Mouse (Mus musculus): ENCODE data around the gene Fam169b. TPM values are rescaled to one million over a fixed set of nuclear protein-coding genes. Genes with fewer than 3 reads are reported as not detected.
"Not testable (repeated sequence)": the region's sequence is repeated elsewhere in the genome, so short reads cannot be mapped to it uniquely, and the experiment has no call there.

The Fam169b gene
- total RNA-seq, 2 experiments from 2014 or later = 0.24 TPM; not detected in 1

DNA sequence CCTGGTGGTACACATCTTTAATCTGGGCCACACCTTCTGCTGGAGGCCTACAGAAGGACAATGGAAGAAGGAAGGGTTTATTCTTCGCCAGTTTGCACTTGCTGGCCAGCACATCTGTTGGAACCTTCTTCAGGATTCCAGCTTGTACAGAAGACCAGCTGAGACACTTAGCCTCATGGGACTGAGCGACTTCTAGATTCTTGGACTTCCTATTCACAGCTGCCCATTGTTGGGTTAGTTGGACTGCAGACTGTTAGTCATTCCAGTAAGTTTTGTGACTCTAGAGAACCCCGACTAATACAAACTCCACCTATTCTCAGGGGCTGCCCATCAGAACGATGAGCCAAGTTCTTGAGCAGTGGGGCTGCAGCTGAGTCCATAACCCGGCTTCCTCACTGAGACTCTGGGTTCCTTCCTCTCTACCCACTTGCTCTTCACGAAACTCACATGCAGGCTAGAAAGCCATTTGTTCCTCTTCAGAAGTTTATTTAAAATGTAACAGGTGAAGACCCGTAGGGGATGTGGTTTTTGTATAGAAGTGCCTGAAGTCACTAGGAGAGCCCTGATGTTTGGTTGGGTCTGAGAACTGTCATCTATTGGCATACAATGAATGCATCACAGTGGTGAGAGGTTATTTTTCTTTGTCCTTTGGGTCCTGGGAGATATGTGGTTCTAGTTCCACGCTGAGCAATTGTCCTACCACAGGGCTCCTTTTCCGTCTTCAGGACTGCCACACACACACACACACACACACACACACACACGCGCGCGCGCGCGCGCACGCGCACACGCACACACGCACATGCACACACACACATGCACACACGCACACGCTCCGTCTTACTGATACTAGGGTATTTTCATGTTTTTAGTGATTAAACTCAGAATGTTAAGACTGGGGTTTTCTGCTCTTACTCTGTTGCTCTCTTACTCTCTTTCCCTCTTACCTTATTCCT lies 13.2 kb downstream of the Fam169b start:
- no peak for DNase-seq

DNA sequence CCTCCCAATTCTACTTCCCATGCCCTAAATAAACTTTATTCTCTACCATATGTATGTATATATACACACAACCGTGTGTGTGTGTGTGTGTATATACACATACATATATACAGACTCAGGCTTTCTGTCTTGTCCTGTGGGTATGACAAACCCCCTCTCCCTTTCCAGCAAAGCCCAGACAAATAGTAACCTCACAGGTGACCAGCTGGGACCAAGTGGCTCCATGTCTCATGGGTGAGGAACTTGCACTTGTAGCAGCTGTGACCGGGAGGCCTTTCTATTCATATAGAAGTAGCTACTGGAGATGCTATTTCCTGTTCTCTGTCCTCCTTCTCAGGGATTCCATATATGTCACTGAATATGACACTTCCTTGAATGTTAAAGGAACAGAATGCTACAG lies 13.9 kb downstream of the Fam169b start:
- no peak for DNase-seq

DNA sequence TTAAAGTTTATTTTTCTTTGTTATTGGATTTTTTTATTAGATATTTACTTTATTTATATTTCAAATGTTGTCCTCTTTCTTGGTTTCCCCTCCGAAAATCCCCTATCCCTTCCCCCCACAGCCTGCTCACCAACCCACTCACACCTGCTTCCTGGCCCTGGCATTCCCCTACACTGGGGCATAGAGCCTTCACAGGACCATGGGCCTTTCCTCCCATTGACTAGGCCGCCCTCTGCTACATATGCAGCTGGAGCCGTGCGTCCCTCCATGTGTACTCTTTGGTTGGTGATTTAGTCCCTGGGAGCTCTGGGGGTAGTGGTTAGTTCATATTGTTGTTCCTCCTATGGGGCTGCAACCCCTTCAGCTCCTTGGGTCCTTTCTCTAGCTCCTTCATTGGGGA lies 14.4 kb downstream of the Fam169b start:
- not testable (repeated sequence) for DNase-seq

DNA sequence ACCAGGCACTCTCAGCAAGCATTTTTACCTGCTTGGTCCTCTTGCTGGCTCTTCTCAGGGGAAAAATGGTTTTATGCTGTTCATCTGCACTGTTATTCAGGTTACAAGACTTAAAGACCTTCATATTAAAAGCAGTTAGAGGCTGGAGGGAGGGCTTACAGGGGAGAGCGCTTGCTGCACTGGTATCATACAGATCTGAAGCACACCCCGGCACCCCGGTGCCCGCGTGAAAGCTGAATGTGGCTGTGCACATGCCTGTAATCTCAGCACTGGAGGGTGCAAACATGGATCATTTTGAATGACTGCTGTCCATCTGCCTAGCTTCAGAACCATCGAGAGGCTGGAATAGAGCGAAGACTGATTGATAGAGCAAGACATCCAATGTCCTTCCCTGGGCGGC lies 15.4 kb downstream of the Fam169b start:
- DNase-seq = no peak

DNA sequence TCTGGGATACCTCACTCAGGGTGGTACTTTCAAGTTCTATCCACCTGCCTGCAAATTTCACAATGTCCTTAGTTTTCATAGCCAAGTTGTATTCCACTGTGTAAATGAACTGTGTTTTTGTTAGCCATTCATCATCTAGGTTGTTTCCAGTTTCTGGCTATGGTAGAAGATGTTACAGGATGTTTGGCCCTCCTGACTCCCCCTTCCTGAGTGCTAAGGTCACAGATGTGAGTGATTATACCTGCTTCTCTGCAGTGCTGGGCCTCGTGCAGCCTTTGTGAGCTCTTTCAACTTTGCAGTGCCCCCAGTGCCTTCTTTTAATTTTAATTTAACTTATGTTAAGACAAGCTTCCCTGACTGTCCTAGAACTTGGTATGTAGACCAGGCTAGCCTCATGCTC lies 18.0 kb downstream of the Fam169b start:
- DNase-seq = no peak

DNA sequence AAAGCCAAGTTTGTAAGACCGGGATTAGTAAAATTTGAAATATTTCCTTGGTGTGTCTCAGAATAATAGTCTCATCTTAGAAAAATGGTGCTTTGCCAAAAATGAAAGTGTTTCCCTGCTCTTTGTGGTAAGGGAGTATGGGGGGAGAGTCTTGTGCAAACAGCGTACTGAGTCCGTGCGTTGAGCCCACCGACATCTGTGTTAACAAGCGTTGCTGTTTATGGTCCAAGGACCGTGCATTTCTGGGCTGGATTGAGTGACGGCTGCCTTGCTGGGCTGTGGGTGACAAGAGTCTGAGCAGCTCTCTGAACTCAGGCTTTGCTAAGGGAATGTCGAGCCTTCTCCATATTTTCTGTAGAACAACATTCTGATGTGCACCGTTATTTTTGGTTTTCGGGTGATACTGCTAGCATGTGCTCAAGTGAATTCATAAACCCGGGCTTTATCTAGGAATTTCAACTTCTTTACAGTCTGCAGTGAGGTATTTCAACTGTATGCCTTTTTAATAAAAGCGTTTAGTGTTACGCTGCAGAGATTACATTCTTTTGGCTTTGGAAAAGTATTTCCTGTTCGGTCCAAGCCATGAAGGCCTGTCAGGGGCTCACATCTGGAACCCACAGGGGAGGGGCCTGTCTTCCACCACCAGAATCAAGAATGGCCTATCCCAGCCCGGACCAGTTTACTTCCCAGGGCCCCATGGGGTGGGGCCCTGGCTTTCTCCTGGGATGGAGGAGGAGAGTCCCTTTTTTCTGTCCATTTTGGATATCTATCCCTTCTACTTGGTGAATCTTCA lies 20.6 kb downstream of the Fam169b start:
- DNase-seq = no peak

DNA sequence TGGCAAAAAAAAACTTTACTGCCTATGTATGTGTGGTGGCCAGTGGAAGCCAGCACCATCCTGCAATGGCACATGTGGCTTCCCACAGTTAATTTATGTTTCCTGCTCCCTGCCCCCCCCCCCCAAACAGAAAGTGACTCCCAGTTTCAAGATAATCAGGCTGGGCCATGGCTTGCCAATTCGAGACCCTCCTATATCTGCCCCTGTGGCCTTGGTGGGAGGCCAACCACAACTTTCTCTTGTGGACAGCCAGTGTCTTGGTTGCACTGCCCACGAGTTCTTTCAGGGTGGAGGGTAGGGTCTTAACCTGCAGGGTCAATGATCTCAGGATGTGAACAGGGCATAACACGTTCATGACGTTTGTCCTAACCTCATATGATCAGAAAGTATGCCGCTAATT lies 22.8 kb downstream of the Fam169b start:
- no peak for DNase-seq

DNA sequence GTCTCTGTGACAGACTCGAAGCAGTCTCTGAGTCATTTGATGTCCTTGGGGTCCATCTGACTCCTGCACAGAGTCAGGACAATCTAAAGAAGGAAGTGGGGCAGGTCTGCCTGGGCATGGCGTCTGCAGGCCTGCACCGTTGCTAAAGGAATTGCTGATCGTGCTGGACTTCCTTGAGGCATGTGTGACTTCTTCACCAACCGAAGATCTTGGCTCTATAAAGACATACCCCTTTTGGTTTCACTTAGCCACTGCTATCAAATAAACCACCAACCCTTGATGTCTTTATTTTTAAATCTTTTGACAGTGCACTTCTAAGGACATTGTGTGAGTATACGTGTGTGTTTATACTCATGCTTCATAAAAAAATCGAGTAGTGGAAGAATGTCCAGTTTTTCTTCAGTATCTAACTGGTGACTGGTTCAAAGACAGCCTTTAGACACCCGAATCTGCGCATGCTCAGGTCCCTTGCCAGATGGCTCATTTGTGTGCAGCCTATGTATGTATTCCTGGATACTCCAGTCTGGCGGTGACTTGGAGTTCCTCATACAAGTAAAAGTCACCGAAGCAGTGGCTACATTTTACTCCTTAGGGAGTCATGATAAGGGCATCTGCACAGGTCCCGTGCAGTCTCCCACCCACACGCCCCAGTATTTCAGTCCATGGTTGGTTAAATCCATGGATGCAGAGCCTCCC lies 24.9 kb downstream of the Fam169b start:
- no peak for DNase-seq

DNA sequence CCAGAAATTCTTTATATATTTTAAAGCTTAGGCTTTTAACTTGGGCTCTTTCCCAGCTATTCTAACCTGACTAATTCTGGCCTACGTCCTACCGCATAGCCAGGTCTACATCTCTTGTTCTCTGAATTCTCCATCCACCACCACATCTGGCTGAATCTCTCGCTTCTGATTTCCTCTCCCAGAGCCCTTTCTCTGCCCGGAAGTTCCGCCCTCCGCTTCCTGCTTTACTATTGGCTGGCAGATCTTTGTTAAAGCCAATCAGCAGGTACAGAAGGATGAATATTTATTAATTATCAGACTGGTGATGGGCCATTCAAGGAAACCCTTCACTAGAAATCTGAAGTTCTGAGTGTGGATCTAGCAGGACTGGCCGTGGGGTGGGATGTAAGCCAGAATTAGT lies 27.5 kb downstream of the Fam169b start:
- no peak for DNase-seq

DNA sequence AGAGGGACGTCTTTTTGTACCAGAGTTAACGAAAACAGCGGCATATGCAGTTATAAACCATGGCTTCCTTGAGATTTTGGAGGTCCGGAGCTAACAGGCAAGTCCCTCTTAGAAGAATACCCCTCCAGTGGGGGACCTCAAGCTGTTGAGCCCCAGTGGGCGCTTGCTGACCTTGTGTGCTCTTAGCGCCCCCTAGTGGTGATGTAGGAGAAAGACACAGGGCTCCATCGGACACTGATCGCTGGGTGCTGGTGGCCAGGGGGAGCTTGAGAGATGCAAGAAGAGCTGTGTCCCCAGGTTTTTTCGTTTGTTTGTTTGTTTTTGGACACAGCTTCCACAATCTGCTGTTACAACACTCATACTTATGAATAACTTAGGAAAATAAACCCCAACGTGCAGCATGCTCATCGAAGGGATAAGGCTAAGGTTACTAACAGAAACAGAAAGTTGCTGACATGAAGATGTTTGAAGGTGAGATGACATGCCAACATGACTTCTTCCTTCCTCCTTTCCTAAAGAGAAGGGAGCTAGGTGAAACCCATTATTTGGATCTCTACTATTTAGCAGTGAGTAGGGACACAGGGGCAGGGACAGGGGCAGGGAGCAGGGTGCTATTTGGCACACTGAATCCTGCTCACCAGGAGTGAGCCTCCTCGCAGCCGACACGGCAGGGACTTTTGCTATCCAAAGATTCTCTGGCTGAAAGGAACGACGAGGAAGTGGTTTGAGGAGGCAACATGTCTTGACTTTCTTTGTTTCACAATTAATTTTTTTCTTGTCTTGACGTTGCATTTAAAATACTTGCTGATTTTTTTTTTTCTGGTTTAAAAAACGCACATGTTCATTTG lies 29.2 kb downstream of the Fam169b start:
- peak; percentile 78 for DNase-seq

DNA sequence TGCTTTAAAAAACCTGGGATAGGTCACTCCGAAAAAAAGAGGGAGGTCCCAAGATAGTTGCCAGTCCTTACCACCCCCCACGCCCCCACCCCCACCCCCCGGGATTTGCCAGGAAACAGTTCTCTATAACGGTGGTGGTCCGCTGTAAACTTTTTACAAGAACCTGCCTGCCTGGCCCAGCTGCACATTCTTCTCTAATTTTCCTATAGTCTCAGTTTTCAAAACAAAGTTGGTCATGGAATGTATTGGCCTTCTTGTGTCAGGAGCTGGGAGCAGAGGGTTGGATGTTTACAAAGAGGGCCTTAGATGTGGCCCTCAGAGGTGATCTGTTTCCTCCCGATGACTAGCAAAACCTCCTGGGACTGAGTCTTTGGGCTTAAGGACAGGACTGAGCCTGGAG lies 30.0 kb downstream of the Fam169b start:
- no peak for DNase-seq

DNA sequence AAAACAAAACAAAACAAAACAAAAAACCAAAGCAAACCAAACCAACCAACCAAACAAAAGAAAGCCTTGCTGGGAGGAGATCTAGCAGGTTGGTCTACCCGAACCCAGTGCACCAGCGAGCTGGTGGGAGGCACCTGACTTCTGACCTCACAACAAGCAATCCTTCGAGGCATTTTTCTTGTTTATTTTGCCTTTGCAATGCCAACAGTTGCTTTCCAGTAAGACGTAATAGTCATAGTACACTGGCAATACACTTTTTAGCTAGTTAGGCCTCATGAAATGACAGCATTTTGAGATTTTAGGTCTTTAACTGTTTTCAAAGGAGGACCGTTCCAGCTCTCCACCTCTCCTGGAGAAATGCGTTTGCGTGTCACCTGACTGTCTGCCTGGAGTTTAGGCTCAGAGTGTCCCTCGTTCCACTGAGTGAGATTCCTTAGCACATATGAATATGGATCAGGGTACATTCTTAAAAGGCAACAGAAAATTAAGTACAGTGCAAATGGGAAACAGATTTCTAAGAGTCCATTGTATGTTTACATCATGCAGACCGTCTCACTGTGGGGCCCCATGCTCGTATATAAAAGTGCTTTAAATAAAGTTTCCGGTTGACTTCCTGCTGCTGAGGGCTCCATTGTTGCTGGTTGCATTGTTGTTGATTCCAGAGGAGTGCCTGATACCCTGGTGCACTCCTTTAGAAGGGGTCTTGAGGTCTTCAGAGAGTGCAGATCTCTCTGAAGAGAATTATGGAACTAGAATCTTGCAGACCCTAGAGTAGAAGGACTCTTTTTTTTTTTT lies 32.3 kb downstream of the Fam169b start:
- no peak for DNase-seq

DNA sequence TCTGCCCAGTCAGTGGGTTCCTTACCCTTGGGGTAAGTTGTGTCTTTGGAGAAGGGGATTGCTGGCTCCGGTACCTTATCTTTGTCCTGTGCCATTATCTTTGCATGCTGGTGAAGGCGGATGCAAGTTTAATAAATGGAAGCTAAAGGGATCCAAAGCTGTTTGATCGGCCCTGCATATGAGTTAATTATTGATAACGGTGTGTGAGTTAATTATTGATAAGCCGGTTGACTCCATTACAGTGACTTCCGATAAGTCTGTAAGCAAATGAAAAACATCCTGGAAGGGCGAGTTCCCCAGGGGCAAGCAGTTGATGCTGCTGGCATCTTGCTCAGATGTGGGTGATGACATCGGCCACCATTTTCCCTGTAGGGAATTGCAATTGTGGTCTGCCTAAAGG lies 33.1 kb downstream of the Fam169b start:
- no peak for DNase-seq

DNA sequence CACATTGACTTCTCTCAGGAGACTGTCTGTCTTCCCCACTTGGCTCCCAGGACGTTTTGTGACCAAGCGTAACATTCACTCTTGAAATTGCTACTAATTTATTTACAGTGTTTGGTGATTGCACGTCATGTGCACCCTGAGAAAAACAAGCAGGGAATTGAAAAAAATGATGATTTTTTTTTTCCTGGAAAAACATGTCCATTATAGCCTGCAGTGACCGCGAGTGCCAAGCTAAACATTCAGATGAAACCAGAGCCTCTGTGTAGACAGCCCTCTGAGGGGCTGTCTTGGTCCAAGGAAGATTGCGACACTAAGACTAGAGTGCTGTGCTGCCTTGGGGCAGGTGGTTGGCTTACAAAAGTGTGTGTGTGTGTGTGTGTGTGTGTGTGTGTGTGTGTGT lies 37.8 kb downstream of the Fam169b start:
- peak; percentile 27 for DNase-seq

DNA sequence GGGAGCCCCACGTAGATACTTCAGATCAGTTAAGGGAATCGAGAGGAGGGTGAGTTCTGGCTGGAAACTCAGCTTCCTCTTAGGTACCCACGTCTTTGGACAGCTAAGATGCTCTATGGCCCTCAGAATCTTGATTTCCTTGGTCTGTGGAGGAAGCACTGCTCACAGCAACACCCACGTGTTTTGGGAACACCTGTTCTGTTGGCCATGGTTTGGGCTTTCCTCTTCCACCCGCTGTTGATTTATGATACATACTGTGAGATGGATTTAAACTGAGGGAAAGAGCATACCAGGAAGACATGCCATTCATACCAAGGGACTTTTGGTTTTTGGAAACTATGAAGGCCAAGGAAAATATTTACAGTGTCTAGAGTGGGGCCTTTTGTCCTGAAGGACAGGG lies 38.8 kb downstream of the Fam169b start:
- DNase-seq = no peak

DNA sequence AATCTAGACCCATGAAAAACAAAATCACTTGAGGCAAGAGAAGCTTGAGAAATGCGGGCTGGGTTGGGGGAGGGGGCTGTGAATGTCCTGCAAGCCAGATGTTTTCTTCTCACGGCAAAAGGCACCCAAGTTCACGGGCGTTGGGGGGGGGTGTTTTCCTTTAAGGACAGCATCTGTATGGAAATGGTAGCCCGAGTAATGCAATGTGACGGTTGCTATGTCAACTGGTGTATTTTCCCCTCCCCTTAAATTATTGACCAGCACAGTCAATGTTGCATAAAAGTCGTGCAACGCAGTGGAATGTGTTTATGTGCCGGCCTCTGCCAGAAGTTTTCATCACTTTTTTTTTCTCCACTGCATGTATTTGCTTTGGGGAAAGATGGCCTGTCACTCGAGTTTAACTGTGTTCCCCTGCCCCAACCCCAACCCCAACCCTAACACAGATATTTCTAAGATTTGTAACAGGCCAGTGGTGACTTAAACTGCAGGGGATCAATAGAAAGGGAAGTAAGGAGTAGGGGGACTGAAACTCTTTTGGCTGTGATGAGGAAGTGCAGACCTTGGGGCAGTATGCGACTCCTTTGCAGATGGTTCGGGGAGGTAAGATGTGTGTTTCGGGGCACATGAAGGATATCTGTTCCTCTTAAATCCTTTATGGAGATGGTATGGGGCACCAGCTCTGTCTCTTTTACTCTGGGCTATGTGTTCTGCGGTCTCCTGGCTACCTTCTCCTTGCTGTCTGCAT lies 39.6 kb downstream of the Fam169b start:
- no peak for DNase-seq

DNA sequence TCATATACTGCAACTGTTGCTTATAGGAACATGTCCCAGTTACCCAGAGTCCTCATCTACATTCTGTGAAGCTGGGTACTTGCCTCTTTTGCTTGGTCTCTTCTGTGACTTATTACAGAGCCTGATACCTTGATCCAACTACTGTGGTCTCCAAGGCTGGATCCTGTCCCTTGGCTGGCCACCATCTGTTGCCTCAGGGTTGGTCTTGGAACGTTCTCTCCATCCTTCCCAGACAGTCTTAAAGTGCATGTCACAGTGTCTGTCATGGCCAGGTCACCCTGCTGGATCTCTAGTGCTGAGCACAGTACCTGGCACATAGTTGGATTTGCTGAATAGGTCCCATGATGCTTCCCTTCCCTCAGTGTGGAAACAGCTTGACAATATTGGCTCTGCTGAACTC lies 40.6 kb downstream of the Fam169b start:
- DNase-seq = no peak

DNA sequence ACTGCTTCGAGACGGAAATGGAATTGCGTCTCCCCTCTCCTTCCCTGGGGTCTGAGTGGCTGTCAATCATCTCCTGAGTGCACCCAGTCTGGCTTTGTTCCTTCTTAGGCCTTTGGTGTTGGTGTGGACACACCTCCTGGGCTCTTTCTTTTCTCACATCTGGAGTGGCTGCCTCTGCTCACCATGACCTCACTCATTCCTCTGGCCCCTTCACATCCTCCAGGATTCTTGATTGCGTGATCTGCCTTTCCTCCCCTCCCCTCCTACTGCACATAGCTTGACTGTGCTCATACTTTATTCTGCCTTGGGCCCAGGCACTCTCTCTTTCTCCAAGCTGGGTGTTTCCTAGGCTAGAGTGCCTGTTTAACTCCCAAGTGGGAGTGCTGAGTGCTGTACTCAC lies 41.4 kb downstream of the Fam169b start:
- DNase-seq = no peak

DNA sequence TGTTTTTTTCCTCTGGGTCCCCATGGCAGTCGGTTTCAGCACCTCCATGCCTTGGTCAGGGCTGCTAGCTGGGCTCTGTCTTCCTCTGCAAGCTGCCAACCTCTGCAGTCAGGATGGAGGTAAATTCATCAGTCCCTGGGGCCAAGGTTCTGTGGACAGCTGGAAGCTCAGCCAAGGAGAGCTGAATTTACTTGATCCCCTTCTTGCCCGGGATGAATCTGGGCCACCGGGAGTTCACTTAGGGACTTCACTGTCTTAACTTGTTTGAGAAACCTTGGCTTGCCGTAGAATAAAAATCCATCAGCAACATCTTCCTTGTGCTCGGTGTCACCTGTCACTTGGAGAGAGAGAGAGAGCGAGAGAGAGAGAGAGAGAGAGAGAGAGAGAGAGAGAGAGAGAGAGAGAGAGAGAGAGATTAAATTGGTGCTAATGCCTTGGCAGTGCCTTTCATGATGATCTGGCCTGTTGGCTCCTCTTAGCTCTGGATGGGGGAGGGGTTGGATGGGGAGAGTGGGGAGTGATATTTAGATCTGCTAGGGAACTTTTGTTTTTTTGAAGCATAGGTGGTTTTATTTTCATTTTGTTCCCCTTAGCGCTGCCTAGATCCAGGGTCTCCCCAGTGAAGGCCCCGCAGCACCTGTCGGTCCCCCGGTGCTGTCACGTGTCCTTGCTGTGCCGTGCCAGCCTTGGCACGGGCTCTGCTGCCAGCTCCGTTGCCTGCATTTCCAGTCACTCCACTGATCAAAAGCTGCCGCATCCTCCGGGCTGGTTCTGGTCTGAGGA lies 44.6 kb downstream of the Fam169b start:
- DNase-seq = no peak

DNA sequence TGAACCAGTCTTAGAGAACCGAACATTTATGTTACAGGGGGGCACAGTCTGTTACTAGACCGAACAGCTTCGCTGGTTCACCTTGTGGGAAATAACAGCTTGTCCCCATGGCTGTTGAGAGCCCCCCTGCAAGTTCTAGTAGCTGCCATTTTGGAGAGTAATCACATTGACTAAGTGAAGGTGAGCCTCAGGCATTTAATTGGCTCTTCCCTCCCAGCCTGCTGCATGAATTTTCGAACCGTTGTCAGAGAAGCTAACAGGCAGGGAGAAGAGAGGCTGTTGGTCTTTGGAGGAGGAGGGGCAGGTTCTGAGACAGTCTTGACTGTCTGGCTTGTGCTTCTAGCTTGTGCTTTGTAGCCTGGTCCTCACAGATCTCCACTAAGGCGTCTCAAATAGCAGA lies 45.3 kb downstream of the Fam169b start:
- DNase-seq = no peak

Measured in heart, postnatal 4 days (tissue).